Mouse (Mus musculus) lung, postnatal 0 days (tissue): ENCODE measurements around the gene Gab1.

Experiments used
- CTCF ChIP-seq: IDR thresholded peaks from 2 replicates; pipeline ENCODE4 v1.5.1; 2016; ENCODE audit warnings: antibody characterized with exemption, mild to moderate bottlenecking
- EP300 ChIP-seq: IDR thresholded peaks from 2 replicates; pipeline ENCODE4 v1.6.1; 2016; ENCODE audit warnings: antibody characterized with exemption, mild to moderate bottlenecking, control low read depth

- TF ChIP-seq CTCF: no peak
- TF ChIP-seq EP300: no peak
Measured at GRCm38 (mm10) chr8:80851648-80852047, 28.7 kb downstream of the Gab1 start.
